Mouse (Mus musculus): ENCODE measurements around the gene Ormdl3.
"Not testable (repeated sequence)": the region's sequence is repeated elsewhere in the genome, so short reads cannot be mapped to it uniquely, and the experiment has no call there.

Ormdl3 gene

DNA sequence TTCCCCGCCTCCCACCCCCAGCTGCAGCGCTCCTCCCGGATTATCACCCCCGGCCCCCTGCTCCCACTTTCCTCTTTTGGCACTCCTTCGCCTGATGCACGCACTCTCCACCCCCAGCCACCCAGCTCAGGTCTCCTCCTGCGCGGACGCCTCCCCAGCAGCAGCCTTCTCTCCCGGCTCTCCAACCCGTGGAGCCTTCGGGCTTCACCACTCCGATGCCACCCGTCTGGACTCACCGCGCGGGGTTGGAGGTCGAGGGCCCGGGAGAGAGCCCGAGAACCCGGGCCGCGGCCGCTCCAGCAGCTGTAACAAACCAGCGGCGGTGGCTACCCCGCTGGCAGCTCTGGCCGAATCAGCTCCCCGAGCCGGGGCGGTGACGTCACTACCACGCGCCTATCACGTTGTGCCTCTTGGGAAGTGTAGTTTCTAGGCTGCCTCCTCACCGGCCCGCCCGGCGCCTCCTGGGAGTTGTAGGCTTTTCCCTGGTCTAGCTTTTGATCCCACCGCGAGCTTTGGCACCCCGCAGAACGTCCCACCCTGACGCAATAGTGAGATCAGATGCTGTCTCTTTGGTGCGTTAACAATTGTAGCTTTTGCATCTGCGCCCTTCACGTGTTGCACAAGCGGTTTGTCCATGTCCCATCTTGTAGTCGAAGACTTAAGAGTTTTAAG, at the start of gene Ormdl3:
Gene Ormdl3 (minus strand): TSS at position 477 of the 672 bp plus-strand sequence.
- peak; percentile 95 for DNase-seq (ENCODE audit: extremely low read depth, low read depth)

DNA sequence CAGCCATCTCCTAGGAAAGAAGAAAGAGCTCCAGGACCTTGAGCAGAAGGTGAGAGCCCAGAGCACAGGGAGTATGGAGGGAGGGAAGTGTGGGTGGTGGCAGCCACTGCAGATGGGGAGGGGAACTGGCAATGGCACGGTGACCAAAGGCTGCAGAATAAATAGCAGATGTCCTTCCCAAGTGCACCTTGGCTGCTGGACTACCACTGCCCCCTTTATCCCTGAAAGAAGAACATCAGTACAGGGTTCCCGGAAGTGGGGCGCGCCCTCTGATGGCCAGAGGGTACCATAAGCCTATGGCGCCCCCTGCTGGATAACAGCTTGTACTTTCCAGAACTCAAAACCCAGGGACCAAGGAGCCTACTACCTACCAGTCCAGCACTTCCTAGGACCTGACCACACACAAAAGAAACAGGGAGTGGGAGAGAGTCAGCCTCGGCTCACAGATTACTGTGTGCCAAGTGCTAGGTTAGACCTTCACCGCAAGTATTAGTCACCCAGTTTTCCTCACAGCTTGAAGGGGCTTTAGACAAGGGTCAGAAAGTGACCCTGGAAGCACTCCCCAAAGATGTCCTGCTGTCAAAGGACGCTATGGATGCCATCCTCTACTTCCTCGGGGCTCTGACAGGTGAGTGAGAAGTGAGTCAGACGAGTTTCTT, 48.3 kb upstream of the Ormdl3 start:
- peak; percentile 24 for DNase-seq (ENCODE audit: extremely low read depth, low read depth)

DNA sequence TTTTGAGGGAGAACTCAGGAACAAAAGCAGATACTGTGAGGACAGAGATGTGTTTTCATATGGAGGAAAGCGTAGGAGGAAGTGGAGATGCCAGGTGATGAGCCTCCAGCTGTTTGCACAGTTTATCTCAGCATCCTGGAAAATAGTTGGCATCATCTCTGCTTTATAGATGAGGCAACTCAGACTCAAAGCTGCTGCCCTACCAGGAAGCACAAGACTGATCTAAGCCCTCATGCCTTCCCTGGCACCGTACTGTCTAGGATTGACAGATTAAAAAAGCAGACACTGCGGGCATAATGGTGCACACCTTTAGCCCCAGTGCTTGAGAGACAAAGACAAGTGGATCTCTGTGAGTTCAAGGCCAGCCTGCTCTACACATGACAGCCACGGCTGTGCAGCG, 43.5 kb upstream of the Ormdl3 start:
- no peak for DNase-seq (ENCODE audit: extremely low read depth, low read depth)

DNA sequence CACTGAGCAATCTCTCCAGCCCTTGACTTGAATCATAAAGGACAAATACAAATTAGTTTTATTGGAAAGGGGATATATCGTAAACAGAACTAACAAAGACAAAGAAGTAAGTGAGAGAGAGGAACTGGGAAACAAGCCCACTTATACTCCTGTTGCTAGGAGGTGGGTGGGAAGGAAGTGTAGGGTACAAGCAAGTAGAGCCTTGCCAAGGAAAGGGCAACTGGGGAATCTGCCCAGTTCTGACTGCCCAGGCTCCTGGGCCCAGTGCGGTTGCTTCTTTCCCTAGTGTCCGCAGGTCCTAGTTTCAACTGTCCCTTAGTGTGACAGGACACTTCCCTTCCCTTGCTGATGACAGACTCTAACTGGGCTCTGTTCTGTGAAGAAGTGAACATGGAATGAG, 41.5 kb upstream of the Ormdl3 start:
- DNase-seq (ENCODE audit: extremely low read depth, low read depth) = no peak

DNA sequence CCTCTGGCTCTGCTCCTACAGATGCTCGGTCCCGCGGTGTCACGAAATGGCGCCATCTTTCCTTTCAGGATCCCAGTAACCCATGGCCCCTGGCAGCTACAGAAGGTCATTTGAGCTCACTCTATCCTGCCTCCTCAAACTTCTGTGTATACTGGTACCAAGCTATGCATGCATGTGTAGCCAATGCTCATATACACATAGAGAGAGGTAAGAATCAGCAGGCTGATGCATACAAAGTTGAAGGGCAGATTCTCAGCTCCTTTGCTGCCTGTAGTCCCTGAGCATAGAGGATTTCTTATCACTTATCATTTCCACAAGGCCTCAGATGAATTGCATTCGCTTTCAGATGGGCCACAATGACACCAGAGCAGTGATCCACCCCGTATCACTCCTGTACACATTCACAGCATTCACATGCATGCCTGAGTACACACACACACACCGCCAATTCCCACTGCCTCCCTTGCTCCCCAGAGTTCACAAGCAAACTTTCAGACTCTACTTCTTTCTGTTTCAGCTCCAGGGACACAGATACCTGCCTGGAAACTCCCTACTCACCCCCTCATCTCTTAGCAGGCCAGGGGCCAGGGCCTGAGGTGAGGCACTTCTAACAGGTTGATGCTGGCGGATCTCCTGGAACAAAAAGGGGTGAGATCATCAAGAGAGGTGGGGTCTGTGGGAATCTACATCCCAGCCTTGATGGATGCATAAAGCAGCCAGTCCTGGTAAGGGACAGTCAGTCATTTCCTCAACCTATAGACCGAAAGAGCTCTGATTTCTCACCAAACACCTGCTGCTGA, 38.6 kb upstream of the Ormdl3 start, which contains the start of the genes Gm12355 and Gsdma3:
Gene Gm12355 (minus strand): TSS at position 51 of the 800 bp plus-strand sequence.
Gene Gsdma3 (plus strand): TSS at position 750 of the 800 bp plus-strand sequence.
- no peak for DNase-seq (ENCODE audit: extremely low read depth, low read depth)

DNA sequence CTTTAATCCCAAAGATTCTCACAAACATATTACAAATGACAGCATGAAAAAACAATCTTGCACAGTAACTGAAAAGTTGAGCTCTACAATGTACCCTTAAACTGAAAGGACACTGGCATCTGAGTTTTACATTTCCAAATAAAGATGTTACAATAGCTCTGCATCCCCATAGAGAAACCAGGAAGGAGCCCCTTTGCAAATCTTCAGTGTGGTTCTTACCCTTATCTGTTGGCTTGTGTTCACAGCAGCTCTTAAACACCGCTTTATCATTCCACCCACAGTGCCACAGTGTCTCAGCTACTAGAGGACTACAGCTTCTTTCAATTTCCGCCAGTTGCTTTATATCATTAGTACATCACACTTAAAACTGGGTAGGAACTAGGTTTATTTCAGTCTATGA, 37.2 kb upstream of the Ormdl3 start:
- not testable (repeated sequence) for DNase-seq (ENCODE audit: extremely low read depth, low read depth)

DNA sequence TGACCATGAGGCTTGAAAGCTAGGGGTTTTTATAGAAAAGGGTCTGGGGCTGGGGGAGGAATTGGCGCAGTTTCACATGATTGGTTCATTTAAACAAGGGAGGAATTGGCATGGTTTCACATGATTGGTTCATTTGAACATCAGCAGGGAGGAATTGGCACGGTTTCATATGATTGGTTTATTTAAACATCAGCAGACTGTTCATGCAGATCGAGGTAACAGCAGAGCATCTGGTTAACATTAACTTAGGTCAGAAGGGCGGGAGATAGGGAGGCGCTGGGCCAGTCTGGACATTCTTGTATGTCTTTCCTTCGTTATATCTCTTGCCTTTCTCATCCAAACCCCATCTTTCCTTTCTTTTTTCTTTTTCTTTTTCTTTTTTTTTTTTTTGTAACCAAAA, 36.8 kb upstream of the Ormdl3 start:
- not testable (repeated sequence) for DNase-seq (ENCODE audit: extremely low read depth, low read depth)

DNA sequence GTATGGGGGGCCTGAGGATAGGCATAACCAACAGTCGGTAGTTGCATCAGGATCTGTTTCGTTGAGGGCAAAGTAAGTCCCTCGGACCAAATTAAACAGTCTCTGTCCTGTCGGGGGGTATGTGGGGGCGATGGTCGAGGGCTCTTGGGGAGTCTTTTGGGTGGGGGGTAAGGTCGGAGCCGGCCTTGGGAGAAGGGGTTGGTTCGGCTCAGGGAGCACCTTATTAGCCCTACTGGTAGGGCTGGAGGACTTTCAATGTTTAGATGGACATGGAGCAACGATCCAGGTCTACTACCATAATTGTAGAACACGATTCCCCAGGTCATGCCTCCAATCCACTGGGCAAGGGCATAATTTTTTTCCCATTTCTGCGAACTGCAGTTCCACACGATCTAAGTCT, 33.6 kb upstream of the Ormdl3 start:
- DNase-seq (ENCODE audit: extremely low read depth, low read depth) = no peak

DNA sequence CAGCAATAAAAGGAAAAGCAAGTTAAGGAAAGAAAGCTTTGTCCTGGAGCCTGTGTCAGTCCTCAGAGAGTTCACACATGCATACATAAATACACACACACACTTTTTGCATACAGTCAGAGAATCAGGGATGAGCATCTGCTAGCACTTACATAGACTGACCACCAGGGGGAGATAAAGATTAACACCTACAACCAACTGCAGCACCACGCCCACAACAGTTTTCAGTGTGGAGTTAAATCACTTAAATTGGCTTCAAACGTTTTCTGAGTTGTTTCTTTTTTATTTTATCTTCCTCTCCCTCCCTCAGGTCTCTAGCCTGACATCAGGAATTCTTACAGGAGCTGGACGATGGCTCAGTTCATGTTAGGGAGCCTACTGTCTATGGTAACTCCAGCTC, 19.6 kb upstream of the Ormdl3 start:
- no peak for DNase-seq (ENCODE audit: extremely low read depth, low read depth)

DNA sequence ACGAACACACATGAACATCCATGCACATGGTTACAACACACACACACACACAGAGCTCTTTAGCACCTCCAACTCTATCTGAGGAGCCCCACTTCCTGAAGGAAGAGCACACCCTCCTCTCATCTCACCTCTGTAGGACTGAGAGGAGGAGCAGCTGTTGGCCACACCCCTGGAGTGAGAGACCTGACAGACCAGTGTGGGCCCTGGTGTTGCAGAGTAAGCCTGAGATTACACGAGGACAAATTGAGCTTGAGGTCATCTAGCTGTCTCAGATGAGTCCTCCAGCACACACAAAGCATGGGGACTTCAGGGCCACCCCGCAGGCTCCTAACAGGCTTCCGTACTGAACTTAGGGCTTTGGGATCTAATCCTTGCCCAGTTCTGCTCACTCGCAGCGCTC, 17.7 kb upstream of the Ormdl3 start:
- not testable (repeated sequence) for DNase-seq (ENCODE audit: extremely low read depth, low read depth)

DNA sequence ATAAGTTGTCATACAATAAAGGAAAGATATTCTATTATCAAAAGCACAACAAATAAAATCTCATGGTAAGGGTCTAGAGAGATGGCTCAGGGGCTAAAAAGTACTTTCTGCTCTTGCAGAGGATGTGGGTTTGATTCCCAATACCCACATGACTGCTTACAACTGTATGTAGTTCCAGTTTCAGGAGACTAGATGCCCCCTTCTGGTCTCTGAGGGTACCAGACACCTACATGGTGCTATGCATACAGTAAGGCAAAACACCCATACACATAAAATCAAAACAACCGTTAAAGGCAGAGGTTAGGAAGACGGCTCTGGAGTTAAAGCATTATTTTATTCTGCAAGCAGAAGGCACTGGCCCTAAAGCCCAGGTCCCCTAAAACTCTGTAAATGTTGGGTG, 16.8 kb upstream of the Ormdl3 start:
- DNase-seq (ENCODE audit: extremely low read depth, low read depth) = no peak

DNA sequence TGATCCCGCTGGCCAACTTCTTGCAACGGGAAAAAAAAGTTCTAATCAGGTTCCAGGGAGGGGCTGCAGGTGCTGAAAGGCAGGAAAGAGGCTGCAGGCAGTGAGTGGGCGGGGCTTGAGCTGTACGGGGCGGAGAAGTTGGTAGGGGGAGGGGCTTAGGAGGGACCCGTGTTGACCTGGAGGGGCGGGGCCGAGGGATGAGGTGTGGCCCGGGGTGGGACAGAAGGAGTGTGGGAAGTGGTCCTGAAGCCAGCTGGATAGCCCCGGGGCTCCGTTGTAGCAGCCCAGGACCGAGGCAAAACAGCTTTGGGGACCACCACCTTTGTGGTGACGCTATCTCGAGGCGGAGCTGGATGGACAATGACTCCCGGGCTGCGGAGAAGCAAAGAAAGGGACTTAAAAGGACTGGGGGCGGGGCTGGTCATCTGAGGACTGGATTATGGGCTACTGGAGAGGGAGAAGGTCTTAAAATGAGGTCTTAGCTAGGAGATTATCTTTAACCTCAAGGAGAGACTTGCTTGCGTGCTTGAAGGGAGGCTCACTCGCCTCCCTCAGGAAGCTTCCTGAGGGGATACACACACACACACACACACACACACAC, 15.0 kb upstream of the Ormdl3 start:
- DNase-seq (ENCODE audit: extremely low read depth, low read depth) = no peak

DNA sequence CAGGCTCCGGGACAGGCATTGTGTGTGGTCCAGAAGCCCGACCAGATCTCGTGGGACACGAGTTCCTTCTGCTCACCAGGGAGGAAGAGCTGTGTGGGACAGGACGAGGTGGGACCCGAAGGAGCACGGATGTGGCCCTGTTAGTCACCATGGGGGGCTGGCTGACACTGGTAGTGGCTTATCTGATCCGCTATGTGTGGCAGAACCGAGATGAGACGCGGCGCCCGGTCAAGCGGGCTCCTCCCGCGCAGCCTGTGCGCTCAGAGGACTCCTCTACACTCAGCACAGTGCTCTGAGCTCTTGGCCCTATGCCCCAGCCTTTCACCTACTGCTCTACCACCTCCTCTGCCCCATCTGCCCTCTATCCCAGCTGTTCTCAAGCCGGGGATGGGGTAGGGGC, 12.1 kb upstream of the Ormdl3 start:
- DNase-seq (ENCODE audit: extremely low read depth, low read depth) = no peak

DNA sequence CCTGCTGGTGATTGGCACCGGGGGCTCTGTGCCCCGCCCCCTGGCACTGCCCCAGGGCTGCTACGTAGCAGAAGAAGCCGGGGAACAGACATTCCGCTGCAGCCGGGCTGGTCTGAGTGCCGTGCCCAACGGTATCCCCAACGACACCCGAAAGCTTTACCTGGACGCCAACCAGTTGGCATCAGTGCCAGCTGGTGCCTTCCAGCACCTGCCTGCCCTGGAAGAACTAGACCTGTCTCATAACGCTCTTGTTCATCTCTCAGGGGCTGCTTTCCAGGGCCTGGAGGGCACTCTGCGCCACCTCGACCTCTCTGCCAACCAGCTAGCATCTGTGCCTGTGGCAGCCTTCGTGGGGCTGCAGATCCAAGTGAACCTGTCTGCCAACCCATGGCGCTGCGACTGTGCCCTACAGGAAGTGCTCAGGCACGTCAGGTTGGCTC, 11.7 kb upstream of the Ormdl3 start:
- no peak for DNase-seq (ENCODE audit: extremely low read depth, low read depth)

DNA sequence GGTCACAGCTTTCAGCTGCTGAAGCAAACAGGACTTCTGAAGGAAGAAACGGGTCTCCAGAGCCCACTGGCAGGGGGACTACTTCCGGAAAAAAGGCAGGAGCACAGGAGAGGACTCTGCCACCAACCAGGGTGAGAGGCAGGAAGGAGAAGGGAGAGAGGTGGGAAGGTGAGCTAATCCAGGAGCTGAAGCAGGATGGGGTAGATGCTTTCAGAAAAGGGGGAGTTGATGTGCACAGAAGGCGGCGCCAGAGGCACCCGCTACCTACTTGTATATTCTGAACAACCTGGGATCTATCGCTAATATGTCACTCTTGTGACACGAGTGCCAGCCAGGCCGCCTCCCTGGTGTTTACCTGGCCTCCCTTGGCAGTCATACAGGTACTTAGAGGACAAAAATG, 10.8 kb upstream of the Ormdl3 start, which contains the start of gene Lrrc3c:
Gene Lrrc3c (plus strand): TSS at position 301 of the 400 bp plus-strand sequence.
- DNase-seq (ENCODE audit: extremely low read depth, low read depth) = no peak

DNA sequence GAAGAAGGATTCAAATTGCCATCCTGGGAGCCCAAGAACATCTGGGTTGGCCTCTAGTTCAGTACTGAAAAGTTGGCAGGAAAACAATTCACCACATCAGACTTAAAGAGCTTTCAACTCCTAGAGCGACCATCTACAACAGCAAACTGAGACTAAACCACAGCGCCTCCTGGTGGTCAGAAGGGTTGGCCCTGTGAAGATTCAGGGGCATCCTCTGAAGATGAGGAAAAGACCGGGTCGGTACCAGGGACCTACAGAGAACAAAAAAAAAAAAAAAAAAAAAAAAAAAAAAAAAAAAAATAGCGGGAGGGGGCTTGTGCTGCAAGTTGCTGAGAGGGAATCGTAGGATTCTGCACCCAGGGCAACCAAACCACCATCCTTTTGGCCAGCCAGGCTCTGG, 10.2 kb upstream of the Ormdl3 start:
- DNase-seq (ENCODE audit: extremely low read depth, low read depth) = no peak

DNA sequence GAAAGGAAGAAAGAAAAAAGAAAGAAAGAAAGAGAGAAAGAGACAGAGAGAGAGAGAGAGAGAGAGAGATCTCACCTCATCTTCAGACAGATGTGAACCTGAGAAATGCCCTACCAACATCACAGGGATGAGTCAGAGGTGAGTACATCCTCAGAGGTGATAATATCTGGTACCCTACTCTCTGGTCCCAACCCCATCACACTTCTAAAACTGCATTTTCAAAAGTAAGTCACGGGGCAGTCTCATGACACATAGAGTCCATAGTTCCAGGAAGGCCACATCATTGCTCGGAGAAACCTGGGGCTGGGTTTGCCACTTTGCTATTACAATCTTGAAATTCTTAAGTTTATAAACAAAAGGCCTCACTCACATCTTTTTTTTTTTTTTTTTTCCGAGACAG, 8.8 kb upstream of the Ormdl3 start:
- DNase-seq (ENCODE audit: extremely low read depth, low read depth) = no peak

DNA sequence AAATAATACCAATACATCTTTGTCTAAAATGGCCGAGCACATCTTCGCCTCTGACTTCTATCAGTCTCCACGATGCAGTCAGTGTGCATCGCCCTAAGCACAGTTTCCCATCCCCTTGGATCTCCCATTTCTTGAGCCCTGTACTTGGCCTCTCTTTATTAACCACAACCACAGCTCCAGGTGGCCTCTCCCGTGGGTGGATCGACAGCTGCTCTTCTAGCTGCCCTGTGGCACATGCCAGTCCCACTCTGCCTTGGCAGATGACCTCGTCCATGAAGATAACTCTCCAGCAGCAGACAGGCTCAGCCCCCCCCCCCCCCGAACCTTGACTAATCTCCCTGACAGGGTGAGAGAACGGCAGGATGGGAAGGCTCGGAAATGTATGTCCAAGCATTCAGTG, 8.3 kb upstream of the Ormdl3 start:
- DNase-seq (ENCODE audit: extremely low read depth, low read depth) = no peak

DNA sequence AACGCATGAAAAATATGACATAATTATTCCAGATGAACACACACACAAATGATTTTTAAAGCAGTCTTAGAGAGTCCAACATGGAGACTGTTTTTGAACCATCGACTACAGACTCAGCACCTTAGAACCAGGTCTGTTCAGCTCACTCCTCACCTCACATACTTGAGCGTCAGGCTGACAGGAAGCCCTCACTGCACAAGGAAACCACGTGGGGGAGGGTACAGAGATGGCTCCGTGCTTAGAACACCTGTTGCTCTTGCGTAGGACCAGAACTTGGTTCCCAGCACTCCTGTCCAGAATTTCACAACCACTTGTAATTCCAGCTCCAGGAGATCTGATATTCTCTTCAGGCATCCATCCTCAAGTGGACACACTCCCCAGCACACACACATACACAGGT, 7.9 kb upstream of the Ormdl3 start:
- DNase-seq (ENCODE audit: extremely low read depth, low read depth) = no peak

DNA sequence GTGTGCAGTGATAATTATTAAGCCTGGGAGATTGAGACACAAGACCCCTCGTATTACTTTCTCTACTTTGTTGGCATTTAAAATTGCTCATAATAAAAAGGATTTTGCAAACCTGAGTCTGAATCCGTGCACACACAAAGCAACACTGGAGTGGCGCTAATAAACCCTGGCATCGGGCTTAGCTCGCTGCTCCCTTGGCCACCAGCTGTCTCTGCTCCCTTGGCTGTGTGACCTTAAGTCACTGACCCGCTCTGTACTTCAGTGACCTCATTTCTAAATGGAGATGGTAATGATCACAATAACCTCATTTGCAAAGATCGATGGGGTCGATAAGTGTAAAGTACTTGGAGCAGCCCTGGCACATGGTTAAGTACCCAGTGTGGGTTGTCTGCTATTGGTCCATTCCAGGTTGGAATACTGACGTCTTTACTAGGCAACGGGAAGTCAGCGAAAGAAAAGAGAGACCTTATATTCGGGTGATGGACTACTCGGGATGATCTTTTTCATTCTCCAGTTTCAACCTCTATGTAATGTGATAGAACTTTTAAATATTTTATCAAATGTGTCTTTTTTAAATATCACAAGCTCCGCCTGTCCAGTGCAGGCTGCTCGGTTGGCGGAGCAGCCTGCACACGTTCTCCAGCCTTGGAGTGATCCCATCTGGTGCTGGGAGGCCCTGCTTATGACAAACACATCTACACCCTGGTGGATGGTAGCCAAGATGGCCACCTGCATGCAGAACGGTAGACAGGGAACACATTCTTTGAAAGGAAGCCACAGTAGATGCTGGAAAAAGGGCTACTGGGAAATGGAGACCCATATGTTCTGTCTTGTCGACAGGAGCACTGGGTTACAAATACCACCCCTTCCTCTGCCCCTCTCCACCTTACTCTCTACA, 3.6 kb upstream of the Ormdl3 start:
- no peak for DNase-seq (ENCODE audit: extremely low read depth, low read depth)

DNA sequence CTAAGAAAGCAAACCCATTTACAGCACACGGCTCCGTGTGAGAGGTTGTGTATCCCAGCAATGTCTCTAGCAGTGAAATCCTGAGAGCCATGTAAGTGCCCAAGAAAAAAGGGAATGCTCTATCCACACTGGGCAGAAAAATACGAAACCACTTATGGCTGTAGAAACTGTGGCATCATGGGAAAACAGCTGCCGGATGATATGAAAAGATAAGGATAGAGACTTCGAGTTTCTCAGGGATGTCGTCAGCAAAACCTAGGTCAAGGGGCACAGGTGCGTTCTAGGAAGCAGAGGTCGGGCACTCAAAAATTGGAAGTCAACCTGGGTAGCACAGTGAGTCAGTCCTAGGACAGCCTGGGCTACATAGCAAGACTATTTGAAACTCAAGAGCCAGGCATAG, 2.1 kb upstream of the Ormdl3 start:
- no peak for DNase-seq (ENCODE audit: extremely low read depth, low read depth)

All from MEL-GATA-1-ER (cell line).